Mouse (Mus musculus): Measurements from ENCODE around the gene Mkrn3. TPM values are rescaled to one million over a fixed set of nuclear protein-coding genes. Genes with fewer than 3 reads are reported as not detected.

Gene Mkrn3
- polyA plus RNA-seq, 1 experiment from 2014 or later, result 2.6 TPM

DNA sequence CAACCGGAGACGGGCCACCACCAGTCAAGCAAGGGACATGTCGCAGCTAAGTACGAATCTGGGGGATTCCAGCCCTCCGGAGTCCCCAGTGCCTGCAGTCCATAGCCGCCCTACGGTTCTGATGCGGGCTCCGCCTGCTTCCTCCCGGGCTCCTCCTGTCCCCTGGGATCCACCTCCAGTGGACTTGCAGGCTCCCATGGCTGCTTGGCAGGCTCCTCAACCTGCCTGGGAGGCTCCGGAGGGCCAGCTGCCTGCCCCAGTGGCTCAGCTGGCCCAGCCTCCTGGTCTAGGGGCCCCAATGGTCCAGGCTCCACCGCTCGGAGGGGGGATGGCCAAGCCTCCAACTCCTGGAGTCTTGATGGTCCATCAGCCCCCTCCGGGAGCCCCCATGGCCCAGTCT, 42.6 kb downstream of the Mkrn3 start:
- no peaks in the 10 kb centered on the region for H3K36me3 ChIP-seq
- H3K4me2 ChIP-seq, result peak overlapping the region; percentile 73
- 28% methylated on average over 14 of the region's 14 CpGs for whole genome bisulfite sequencing
- H3K9me3 ChIP-seq, result peaks cover 11% of the 10 kb centered on the region; the same call in 1 of the 2 replicates
- no peaks in the 10 kb centered on the region for H3K27me3 ChIP-seq (replicated peaks)
- ATAC-seq (ENCODE audit: extremely low read depth, insufficient number of reproducible peaks, low FRiP score, low TSS enrichment), result peak; percentile 26; the same call in 1 of the 2 replicates
- H3K4me1 ChIP-seq, result no peaks in the 10 kb centered on the region
- H3K4me3 ChIP-seq, result peak overlapping the region; percentile 55
- no peak overlapping the region for H3K27ac ChIP-seq (replicated peaks)
- H3K9ac ChIP-seq, result peak overlapping the region; percentile 74

DNA sequence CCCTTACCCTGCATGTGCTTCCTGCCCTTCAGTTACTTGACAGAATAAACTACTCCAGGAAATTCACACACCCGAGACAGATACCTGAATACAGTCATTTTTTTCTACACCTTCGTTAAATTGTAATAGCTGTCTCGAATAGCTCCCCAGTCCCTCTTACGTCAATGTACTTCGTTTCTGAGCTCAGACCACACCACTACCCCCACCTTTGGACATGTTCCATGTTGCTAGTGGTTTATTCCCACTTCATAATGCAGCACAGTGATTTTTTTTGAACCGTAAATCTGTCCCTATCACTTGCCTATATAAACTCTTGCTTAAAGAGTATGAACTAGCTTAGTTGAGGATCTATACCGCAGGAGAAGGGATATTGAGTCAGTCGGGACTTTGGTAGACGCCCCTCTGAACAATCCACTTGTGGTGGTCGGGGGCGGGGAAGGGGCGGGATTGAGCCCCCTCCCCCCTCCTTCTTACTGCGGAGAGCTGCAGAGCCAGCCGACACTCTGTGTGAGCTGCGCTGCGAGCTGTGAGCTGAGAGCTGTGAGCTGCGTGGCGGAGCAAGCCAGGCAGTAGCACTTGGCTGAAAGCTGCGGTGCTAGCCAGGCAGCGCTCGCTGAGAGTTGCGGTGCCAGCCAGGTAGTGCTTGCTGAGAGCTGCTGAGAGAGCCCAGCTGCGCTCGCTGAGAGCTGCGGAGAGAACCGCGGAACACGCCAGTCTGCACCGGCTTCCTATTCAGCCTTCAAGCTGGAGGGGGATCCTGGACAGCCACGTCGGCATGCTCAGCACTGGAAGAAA, 43.2 kb downstream of the Mkrn3 start, which contains the start of gene Magel2:
Magel2 (plus strand) TSS at position 501 of the 795 bp plus-strand sequence.
- ATAC-seq (ENCODE audit: extremely low read depth, insufficient number of reproducible peaks, low FRiP score, low TSS enrichment), result peak; percentile 57; the same call in 1 of the 2 replicates
- H3K9ac ChIP-seq, result peak within 1 kb of the TSS; percentile 74
- peak within 1 kb of the TSS; percentile 73 for H3K4me2 ChIP-seq
- H3K4me1 ChIP-seq, result no peaks in the 10 kb centered on the region
- H3K4me3 ChIP-seq, result peak within 1 kb of the TSS; percentile 55
- 17% methylated on average over 31 of the region's 31 CpGs for WGBS
- H3K27ac ChIP-seq (replicated peaks), result no peak within 1 kb of the TSS
- no peaks in the 10 kb centered on the region for H3K36me3 ChIP-seq
- no peaks in the 10 kb centered on the region for H3K27me3 ChIP-seq (replicated peaks)
- H3K9me3 ChIP-seq, result peaks cover 11% of the 10 kb centered on the region; the same call in 1 of the 2 replicates

DNA sequence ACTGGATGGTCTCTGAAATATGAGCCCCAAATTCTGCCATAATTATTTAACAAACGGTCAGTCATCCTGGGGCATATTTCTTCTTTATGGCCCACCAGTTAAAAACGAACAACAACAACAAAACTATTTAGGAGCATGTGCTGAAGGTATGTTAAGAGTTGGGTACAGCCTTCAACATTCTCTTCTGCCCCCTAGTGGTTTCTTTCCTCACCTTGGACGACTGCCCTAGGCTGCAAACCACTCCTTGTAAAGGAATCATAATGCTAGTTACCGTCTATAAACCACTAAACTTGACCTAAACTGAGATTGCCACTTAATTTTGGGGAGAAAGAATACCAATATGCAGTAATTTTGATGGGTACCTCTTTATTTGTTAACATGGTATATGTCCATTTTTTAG, 44.3 kb downstream of the Mkrn3 start:
- no peak overlapping the region for H3K9ac ChIP-seq

More for the DNA sequence above, 44.3 kb downstream of the Mkrn3 start:
- no peak for ATAC-seq (ENCODE audit: extremely low read depth, insufficient number of reproducible peaks, low FRiP score, low TSS enrichment)
- peak overlapping the region; percentile 73; the same call in 1 of the 2 replicates for H3K4me2 ChIP-seq
- H3K4me3 ChIP-seq, result no peak overlapping the region; the same call in 1 of the 2 replicates
- H3K4me1 ChIP-seq, result no peaks in the 10 kb centered on the region
- H3K9me3 ChIP-seq, result peaks cover 11% of the 10 kb centered on the region; the same call in 1 of the 2 replicates
- H3K27me3 ChIP-seq (replicated peaks), result no peaks in the 10 kb centered on the region
- 19% methylated on average over 4 of the region's 4 CpGs for WGBS
- no peaks in the 10 kb centered on the region for H3K36me3 ChIP-seq
- H3K27ac ChIP-seq (replicated peaks), result no peak overlapping the region

Other genes starting within 250 kb of the Mkrn3 start
- 63.9 and 65.2 TPM in 2 replicates for gene Ndn, start 73.6 kb downstream of the Mkrn3 start, polyA plus RNA-seq (2015; fragmentation: Nextera tagmentation; extraction: Ambion mirVana)
- 0.34 and 0.57 TPM in 2 replicates for gene Magel2, start 43.1 kb downstream of the Mkrn3 start, polyA plus RNA-seq (2015; fragmentation: Nextera tagmentation; extraction: Ambion mirVana)
- gene Peg12, start 44.4 kb upstream of the Mkrn3 start, polyA plus RNA-seq (2015; fragmentation: Nextera tagmentation; extraction: Ambion mirVana), result 9.9 and 10.7 TPM in 2 replicates

Measured in heart, embryonic 13.5 days (tissue).